Mouse (Mus musculus): ENCODE measurements around the gene Prss37.

Prss37 gene

GRCm38 (mm10) chr6:40519408-40519807, at the start of gene Prss37:
Gene Prss37 (minus strand): TSS chr6:40519508.
- no peak for DNase-seq (ENCODE audit: low spot score in 2 of 2)

GRCm38 (mm10) chr6:40554950-40555349, 35.6 kb upstream of the Prss37 start, which contains the start of gene Olfr461:
Gene Olfr461 (minus strand): TSS chr6:40555050.
- no peak for DNase-seq (ENCODE audit: low spot score in 2 of 2)

GRCm38 (mm10) chr6:40544690-40545089, 25.4 kb upstream of the Prss37 start:
- no peak for DNase-seq (ENCODE audit: low spot score in 2 of 2)

DNA sequence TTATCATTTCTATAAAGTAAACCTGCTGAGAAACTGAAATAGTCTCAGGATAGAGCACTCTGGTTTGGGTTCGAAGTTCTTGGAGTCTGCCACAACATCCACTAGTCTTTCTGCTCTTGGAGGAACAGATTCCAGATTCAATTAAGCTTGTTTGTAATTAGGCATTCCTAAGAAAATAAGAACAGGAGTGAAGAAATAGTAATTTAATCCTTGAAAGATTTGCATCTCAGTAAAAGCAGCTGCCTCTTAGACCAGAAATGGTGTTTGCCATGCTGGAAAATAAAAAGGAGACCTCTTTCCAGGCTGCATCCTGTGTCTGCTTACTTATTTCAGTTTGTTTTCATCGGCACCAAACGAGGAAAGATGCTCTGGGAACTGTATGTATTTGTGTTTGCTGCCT, 26.1 kb downstream of the Prss37 start, which contains the start of gene Tas2r108:
TSS of gene Tas2r108 (plus strand) at position 301 of the 400 bp plus-strand sequence.
- DNase-seq (ENCODE audit: low spot score in 2 of 2), result no peak

- DNase-seq (ENCODE audit: low spot score in 2 of 2), result no peak
These were observed 28.4 kb downstream of the Prss37 start, which contains the start of gene Tas2r137 for GRCm38 (mm10) chr6:40490933-40491332. Gene Tas2r137 (plus strand): TSS chr6:40491233.

DNA sequence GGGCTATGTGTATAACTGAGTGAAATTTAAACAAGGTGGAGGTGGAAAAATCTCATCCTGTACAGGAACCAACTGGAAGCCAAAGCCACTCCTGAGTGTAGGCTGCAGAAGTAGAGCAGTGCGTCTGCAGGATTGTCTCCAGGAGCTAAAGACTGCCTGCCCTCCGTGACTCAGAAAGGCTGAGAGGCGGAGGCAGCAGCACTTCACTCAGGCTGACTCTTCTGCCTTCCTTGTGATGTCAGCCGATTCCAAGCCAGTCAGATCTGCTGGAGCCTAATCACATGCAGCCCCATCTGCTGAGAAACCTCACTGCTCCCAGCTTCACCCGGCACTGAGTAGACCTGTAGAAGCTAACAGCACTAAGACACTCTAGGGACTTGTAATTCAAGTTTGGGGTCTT, 37.0 kb downstream of the Prss37 start:
- no peak for DNase-seq (ENCODE audit: low spot score in 2 of 2)

GRCm38 (mm10) chr6:40479705-40480104, 39.6 kb downstream of the Prss37 start:
- DNase-seq (ENCODE audit: low spot score in 2 of 2), result no peak

DNA sequence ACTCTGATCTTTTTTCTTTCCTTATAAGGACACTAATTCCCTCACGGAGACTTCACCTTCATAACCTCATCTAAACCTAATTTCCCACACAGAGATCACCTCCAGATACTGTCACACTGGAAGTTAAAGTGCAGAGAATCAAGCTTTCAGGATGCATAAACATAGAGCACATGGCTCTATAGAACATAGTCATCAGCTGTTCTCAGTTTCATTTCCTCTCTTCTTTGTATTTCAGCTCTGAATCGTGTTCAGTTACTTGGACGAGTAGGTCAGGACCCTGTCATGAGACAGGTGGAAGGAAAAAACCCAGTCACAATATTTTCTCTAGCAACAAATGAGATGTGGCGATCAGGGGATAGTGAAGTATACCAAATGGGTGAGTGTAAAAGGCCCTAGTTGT, 43.2 kb downstream of the Prss37 start:
- DNase-seq (ENCODE audit: low spot score in 2 of 2), result no peak

- no peak for DNase-seq (ENCODE audit: low spot score in 2 of 2)
These were observed 47.6 kb downstream of the Prss37 start for GRCm38 (mm10) chr6:40471720-40472010.

DNA sequence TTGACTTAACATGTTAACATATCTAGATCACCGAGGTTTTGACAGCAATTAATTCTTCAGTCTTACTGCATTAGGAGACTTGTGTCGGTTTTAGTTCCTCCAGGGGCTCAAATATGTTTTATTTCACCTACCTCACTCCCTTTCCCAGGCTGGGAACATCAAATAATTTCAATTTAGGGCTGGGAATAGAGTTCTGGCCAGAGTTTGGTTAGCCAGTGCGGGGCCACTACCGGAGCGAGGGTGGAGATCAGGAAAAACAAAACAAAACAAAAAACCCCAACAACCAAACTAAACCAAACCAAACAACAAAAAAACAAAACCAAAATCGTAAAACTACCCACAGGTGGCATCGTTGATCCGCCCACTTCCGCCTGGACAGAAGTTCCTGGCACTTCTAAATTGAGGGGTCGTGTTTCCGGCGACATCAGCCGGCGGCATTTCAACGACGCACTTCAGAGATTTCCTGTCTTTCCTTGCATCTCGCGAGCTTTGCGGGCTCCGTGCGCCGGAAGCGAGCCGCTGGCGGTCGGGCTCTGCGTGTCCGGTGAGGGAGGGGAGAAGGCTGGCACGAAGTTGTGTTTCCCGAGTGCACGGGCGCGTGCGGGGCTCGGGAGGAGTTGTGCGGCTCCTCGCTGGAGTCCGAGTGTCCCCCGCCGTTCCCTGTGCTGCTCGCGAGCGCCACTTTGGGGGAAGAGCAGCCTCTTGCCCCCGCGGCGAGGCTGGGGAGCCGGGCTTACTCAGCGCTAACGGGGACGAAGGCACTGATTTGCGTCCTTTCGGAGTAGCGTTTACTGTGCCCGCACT, 48.2 kb downstream of the Prss37 start, which contains the start of gene Ssbp1:
TSS of gene Ssbp1 (plus strand) at position 437 of the 804 bp plus-strand sequence.
- DNase-seq (ENCODE audit: low spot score in 2 of 2), result peak; percentile 84 to 87

DNA sequence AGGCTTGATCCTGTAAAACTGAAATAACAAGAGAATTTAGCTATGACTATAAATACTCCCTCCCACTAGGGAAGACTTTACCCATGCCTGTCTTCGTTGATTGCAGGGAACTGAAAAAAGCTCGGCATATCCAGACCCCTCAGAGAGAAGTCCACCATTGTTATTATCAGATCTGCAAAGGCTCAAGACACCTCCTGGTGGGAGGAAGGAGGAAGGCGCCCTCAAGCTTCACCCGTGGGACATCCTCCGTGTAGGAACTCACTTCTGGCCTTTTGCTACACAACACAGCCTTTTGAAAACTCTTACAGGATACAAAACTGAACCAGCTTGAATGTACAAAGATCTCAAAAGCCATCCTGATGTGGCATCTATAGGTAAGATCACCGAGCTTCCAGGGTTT, 53.6 kb downstream of the Prss37 start:
- DNase-seq (ENCODE audit: low spot score in 2 of 2), result no peak
